Mouse (Mus musculus): Measurements from ENCODE around the gene Pter. TPM values are rescaled to one million over a fixed set of nuclear protein-coding genes. Genes with fewer than 3 reads are reported as not detected.

The Pter gene
- total RNA-seq (2021): 1 to 10 TPM; 7.0 to 7.8 TPM

DNA sequence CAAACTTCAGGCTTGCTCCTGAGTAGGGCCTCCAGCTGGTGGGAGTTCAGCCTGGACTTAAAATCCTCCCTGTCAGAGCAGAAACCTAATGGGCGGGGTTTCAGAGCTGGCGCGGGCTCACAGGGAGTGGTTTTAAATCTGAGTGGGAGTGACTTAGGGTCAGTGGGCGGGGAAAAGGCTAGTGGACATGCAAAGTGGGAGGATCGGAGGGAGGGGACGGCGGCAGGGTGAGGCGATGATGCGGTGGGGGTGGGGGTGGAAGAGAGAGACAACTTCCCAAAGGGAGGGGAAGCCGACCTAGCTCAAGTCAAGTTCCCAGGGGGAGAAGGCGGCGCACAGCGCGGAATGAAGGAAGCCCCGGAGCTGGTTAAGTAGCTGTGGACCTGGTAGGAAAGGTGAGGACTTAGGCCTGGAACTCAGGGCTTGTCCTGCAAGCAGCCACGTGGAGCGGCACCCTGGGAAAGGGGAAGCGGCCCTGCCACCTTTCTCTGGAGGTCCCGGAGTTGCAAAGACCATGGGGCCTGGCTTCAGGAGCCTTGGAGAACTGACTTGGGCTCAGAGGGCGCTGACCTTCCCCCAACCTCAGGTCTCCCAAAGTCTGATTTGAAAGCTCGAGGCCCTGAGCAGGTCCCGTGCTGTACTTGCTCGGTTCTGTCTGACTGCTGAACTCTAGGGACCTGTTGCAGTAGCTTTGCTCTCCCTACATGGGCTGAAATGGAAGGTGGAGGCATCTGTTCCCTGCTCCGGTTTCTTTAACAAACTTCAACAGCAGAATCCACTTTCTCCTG is at the start of gene Pter:
TSS of gene Pter (plus strand) at position 238 of the 788 bp plus-strand sequence.
- peak; percentile 88 to 89 for DNase-seq
- intact Hi-C loops (cut with DNase I): loop anchor here (10.0 kb wide), 1 partner anchor 311 kb away; no protein-coding TSS in a partner anchor

DNA sequence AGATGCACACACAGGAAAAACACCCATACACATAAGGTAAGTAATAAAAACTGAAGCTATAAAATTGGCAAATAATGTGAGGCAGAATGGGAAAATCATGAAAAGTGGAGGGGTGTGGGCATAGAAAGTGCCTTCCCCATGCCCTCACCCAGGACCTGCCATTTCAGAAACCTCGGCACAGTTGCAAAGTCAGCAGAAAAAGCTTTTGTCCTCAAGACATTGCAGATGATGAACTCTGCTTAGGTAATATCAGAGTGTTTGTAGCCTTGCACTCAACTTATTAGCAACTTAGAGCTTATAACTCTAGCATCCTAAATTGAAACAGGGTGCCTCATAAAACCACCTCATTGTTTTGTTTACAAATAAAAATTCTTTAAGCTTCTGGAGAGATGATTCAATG is 49.6 kb upstream of the Pter start:
- intact Hi-C loops (cut with DNase I): no loop called here
- DNase-seq: no peak

DNA sequence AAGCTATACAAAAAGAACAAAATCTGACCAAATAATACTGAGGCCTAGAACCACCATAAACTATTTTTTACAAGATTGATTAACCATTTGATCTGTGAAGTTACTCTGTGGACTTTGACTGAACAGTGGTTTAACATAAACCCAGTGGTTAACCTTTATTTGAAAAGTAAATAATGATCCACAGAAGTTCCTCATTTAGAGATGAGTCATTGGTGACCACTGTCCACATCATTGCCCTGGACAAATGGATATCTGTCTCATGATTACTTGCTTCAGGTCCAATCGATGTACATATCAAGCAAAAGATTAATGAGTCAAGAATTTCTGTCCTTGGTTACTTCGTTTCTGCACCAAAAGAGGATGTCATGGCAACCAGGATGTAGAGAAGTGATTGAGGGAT is 44.3 kb upstream of the Pter start:
- intact Hi-C loops (cut with DNase I): no loop called here
- DNase-seq: no peak

DNA sequence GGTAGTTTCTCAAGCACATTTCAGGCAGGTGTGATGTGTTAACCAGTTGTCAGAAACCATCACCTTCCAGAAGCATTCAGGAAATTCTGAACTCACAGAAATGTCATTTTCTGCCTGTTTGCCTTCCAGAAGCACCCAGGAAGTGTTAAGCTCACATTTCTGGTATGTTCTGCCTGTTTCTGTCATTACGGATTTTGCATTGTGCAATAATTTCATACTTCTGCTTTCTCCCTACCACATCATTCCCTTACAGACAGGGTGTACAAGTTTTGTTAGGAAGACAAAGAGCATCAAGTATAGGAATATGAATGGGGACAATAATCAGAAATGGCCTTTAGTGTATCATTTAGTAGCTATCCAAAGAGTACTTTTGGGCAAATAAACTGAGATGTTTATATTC is 42.8 kb upstream of the Pter start:
- intact Hi-C loops (cut with DNase I): no loop called here
- DNase-seq: no peak

DNA sequence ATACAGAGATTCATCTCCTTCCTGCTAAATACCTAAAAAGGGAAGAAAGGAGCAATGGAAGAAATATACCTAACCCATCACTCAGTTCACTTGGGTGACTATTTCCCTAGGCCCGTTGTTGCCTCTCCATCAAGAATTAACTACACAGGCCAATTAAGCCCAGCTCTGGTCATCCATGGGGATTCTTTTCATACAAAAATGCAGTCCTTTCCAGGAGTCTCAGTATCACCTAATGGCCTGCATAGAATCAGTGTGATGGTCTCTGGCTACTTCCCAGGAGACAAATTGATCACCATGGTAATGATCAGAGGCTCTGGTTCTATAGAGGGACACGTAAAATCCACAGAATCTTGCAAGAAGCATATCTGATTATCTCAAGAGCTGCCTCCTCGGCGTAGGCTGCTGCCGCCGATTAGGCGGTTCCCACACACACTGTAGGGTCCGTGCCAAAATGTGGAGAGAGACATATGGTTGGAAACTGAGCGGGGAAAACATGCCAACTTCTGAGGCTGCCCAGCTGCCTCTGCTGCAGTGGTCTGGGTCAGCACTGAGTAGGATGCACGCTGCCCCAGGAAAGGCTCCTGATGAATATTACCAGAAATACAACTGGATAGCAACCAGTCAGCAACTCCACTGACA is 40.4 kb upstream of the Pter start:
- DNase-seq: peak; percentile 0 to 2
- intact Hi-C loops (cut with DNase I): no loop called here

DNA sequence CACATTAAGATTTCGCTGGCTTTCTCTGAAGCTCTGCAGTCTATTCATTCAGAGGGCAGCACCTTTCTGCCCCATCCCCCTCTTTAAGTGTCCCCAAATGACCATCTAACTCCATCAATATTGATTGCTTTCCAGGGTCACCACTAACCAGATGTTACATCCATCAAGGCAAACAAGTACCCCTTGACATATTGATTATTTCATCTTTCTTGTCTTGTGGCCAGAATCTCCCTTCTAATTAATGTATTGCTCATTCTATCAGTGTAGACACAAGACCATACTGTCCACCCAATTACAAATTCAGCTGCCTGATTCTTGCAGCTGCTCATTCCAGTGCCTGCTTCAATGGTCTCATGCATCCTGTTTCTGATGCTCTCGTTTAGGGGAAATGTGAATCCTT is 36.8 kb upstream of the Pter start:
- intact Hi-C loops (cut with DNase I): no loop called here
- no peak for DNase-seq

DNA sequence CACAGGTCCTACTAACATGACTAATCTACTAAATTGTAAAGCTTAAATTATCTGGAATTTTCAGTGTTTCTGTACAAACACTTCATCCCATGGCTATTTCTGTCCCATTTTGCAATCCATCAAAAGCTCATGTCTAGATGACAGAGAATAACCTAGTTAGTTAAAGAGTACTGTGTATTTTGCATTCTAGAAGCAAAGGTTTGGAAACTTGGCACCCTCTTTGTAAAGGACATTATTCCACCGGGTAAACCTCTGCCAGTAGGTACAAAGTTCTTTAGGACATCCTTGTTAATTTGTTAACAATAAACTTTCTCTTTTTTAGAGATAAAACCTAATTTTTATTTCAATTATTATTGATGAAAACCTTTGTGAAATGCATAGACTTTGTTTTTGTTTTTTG is 18.1 kb upstream of the Pter start:
- intact Hi-C loops (cut with DNase I): no loop called here
- DNase-seq: no peak

DNA sequence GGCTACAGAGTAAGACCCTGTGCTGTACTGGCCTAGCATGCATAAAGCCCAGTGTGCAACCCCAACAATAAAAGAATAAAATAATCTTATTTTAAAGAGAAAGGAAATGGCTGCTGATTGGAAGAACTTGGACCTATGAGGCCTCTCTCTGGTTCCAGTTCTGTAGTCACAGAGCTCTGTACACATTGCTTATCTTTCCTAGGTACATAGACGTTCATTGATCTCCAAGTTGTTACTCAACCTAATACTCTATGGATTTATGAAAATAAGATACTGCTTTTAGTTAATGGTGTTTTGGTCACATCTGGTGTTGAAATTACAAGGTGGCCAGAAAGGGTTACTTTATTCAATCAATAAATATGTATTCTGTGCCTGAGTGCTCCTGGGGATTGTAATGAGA is 1.8 kb downstream of the Pter start:
- intact Hi-C loops (cut with DNase I): loop anchor here (10.0 kb wide), 1 partner anchor 309 kb away; no protein-coding TSS in a partner anchor
- DNase-seq: no peak

DNA sequence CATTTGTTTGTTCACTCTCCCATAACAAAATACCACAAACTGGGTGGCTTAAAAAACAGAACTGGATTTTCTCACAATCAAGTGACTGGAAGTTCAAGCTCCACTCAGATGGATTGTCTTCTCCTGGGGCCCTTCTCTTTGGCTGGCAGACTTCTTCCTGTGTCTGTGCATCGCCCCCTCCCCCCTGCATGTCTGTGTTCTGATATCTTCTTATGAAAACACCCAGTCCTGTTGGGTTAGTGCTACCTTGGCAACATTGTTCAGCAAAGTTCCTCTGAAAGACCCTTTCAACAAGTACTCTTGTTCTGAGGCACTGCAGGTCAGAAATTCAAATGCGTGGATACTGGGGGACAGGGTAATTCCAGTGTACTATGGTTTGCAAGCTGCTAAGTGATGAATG is 6.5 kb downstream of the Pter start:
- no peak for DNase-seq
- intact Hi-C loops (cut with DNase I): no loop called here

DNA sequence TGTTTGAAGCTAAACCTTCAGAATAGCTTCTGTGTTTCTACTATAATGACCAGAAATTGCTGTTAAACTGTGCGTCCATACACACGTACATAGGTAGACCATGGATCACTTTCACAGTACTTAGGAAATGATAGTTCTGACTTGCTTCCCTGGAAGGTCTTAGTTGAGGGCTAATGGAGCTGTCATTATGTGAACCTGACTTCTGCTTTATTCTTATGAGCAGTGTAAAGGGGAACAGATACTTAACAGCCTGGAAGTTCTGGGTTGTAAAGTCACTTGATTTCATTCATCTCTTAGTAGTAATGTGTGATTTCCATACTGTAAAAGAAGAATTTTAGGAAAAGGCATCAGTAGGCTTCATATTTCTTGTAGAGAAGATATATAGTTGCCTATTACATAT is 10.1 kb downstream of the Pter start:
- DNase-seq: no peak
- intact Hi-C loops (cut with DNase I): no loop called here

DNA sequence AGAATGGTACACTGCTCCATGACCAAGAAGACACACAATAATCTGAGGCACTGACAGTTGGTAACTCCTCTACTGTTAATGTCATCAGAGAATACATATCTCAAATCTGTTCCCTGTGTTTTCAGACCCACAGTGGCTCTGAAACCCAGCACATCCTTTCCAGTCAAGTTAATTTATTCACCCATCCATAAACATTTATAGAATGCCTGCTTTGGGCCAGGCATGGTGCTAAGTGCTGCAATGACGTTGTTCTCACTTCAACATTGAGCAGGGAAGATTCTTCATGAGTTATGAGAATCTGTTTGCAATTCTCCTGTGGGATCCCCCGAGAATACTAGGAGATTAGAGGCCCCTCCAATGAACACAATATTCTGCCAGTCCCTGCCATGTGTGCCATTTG is 11.4 kb downstream of the Pter start:
- intact Hi-C loops (cut with DNase I): no loop called here
- DNase-seq: no peak

DNA sequence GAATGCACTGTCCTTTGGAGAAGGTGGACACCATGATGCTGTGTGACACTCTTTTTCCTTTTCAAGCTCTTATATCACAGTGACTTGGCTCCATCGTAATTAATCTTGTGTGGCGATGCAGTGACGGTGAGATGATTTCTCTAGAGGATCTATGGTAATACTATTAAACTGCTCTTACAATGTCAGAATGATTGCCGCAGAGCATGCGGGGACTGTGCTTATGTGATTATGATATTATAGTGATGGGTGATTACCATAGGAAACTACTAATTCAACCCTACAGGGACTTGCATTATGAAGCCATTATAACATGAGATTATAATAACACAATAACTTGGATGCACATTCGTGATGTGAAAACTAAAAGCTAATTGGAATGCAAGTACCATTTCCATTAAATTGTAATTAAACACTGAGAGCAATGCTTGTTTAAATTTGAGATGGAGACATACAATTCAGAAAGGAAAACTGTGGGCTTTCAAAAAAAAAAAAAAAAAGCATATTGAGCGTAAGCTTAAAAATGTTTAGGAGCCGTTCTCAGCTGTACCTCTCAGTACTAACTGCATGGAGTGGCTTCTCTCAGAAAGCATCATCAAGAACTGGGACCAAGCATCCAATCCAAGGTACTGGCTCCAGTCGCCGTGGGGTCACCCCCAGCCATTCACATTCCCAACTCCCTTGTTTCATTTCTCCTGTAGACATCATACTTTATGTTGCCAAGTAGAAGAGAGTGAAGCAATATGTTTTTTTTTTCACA is 13.8 kb downstream of the Pter start:
- intact Hi-C loops (cut with DNase I): no loop called here
- no peak for DNase-seq

DNA sequence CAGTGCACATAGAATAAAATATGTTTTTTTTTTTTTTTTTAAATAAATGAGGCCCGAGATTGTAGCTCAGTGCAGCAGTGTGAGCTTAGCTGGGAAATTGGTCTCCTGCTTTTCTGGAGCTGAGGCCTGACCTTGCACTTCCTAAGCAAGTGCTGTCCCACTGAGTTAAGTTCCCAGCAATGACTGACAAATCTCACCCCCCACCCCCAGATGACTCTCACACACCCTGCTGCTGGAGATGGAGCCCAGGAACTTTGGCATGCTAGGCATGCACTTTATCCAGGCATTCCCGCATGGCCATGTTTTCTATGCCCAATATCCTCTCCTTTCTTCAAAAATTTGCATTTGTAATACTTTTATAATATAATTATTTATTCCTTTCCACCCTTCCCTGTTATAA is 14.8 kb downstream of the Pter start:
- no peak for DNase-seq
- intact Hi-C loops (cut with DNase I): no loop called here

DNA sequence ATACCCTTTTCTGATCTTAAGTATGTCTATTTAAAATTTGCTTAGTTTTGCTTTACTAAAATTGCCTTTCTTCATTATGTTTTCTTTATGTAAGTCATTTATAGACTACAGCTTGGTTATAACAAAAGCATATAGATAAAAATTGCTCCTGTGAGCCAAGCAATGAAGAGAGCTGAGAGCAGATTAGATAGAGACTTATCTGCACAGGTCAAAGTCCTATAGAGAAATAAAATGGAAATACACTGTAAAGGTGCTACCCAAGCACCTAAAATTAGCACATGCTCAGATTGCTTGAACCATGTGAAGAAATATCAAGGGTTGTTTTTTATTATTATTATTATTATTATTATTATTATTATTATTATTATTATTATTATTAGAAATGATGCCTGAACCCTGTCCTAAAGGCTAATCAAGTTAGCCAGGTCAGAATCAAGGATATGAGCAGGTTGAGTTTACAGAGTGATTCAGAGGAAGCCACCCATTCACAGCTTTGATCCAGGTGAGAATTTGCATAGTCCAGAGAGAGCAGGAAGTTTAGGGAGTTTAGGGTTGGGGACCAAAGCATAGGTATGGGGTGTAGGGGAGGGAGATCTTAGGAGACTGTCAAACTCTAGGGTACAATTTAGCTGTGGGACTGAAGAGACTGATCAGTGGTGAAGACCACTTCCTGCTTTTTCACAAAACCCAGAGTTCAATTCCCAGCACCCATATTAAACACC is 33.0 kb downstream of the Pter start:
- intact Hi-C loops (cut with DNase I): no loop called here
- no peak for DNase-seq

DNA sequence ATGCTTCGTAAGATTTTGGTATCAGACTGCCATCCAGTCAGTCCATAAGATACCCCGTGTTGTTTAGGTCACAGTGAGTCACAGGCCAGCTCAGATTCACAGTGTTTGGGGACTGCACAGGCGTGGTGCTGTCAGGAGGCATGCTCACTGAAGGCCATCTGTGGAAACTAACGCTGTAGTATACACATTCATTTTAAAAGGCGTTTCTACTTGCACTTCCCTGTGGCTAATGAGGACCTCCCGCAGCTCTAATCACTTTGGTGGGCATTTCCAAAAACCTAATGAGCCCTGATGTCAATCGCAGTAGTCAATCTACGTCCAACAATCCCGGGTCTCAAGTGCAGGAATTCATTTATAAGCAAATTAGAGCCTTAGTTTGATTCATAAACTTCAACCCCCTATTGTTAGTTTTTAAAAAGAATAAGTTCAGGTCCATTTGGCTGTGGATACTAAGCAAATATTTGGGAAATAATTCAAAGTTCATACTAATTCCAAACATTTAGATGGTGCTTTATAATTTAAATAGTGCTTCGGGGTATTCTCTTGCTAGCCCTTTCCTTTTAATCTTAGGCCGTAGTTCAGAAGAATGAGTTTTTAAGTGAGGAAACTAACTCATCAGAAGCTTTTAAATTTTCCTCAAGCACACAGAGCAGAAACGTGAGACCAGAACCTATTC is 46.3 kb downstream of the Pter start:
- no peak for DNase-seq
- intact Hi-C loops (cut with DNase I): no loop called here

DNA sequence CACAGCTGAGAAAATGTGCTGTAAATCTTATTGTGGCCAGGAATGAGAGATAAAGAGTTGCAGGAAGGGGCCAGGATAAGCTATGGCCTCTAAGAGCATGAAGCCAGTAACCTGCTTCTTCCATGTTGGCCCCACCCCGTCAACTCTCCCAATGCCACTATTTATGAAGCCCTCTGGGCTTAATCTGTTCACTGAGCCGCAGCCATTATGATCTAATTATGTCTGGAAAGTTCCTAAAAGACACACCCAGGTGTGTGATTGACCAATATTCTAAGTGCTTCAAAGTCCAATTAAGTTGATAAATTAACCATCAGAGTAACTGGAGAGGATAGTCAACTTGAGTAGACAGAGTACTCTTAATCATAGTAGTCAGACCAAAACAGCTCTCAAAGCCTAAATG is 49.9 kb downstream of the Pter start:
- no peak for DNase-seq
- intact Hi-C loops (cut with DNase I): no loop called here

DNA sequence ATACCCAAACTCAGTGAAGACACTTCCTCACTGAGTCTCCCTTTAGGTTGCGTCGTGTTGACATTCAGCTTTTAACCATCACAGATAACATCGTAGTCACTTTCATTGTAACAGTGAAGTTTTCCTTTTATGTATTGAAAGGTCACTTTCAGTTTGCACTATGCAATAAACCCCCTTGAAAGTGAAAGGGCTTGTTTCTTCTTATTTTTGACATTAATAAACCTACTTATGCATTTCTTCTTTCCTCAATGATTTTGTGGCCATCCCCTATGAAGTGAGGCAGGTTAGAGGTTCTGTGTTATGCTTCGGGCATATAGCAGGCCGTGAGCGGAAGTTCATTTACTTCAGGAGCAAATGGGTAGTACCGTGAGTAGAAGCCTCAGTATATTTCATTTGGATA is 53.5 kb downstream of the Pter start:
- DNase-seq: no peak
- intact Hi-C loops (cut with DNase I): no loop called here

DNA sequence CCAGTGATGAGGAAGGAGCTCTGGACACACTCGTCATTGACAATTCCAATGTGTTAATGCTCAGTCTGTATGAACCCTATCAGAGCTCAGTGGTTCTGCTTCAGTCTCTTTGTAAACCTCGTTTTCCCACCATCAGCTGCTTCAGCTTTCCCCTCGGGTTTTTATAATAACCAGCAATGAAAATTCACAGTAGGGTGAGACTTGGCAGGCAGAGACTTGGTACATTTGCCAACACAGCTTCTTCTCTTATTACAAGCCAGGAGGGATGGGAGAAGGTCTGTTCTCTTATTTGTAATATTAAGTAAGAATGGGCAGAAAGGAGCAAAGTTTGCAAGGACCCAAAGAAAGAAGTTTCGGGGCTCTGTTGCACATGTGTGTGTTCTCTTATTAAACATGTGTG is 54.9 kb downstream of the Pter start:
- intact Hi-C loops (cut with DNase I): no loop called here

DNA sequence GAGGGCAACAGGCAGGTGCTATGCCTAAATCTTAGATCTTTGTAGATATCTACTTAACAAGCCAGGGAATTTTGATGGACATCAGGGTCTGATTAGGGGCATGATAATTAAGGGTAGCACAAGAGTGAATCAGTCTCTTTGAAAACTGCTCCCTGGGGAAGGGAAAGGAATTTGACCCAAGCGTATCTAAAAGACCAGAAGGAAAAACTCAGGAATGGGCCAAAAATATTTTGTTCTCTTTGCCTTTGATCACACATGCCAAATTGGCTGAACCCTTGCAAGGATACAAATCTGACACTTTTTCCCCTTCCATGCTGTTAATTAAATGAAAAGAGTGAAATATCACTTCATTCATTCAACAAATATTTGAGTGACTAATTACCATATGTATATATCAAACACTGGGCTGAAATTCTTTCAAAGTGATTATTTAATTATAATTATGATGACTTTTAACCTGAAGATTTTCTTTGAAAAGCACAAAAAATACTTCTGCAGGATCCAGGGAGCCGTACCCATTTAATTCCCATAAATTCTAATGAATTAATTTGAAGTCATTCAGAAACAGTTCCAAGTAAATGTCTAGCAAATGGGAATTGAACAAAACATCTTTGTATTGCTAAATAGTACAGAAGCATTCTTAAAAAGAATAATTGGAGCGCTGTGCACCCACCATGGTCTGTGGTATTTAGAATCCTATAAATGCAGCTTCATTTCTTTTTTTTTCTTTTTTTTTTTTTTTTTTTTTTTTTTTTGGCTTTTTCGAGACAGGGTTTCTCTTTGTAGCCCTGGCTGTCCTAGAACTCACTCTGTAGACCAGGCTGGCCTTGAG is 61.3 kb downstream of the Pter start:
- intact Hi-C loops (cut with DNase I): no loop called here
- no peak for DNase-seq

More for the DNA sequence above, 54.9 kb downstream of the Pter start:
- DNase-seq: no peak

DNA sequence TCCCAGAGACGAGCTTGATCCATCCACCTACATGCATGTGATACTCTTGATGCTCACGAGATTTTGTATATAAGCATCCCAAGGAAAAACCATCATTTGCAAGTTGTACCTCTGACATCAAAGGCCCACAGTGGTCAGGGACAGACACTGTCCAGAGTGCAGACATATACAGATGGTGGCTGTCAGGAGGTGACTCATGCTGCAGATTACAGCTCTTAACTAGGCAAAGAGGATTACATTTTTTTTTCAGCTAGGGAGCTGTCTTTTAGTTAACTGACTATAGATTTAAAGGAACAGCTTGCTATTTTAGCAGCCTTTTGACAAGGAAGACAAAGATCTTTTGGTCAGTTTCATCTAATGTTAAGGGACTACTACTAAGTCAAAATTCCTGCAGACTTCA is 76.2 kb downstream of the Pter start:
- no peak for DNase-seq

More for the DNA sequence above, 76.2 kb downstream of the Pter start:
- intact Hi-C loops (cut with DNase I): no loop called here
